Comparison of ENCODE assay signal across 8 mouse cellular contexts in genomic region chr2:167475596-167475995, GRCm38 (mm10). TPM values are rescaled to one million over a fixed set of nuclear protein-coding genes. Genes with fewer than 3 reads are reported as not detected.
A peak's percentile ranks its signal among the peaks of the same experiment; 100 is the strongest.
DNase-seq lines count a peak whose midpoint lies in the region; ATAC-seq and TF ChIP-seq lines count a peak whose summit lies in the region.

No protein-coding gene starts in this region.

- H3K4me2 ChIP-seq in heart, embryonic 12.5 days = 0 out of 2 replicates have a peak overlapping the region, but pooled peaks have one; percentile 11
- H3K4me2 ChIP-seq in liver, embryonic 11.5 days = no peak overlapping the region
- H3K4me2 ChIP-seq in forebrain, postnatal 0 days (ENCODE audit: low read depth) = no peak overlapping the region
- no peak overlapping the region for H3K4me2 ChIP-seq in neural tube, embryonic 13.5 days

- H3K4me3 ChIP-seq in heart, embryonic 12.5 days = no peak overlapping the region
- no peak overlapping the region for H3K4me3 ChIP-seq in liver, embryonic 11.5 days (ENCODE audit: low read depth, low read length)
- H3K4me3 ChIP-seq in forebrain, postnatal 0 days (ENCODE audit: low read depth, low read length) = no peak overlapping the region
- no peak overlapping the region for H3K4me3 ChIP-seq in neural tube, embryonic 13.5 days

- no peak for ATAC-seq in heart, embryonic 12.5 days (ENCODE audit: insufficient number of reproducible peaks, low FRiP score)
- 0 out of 2 replicates have a peak, but pooled peaks have one; percentile 1 for ATAC-seq in liver, embryonic 11.5 days (replicated peaks; ENCODE audit: low FRiP score)
- ATAC-seq in forebrain, postnatal 0 days = no peak
- no peak; the same call in 1 of the 2 replicates for ATAC-seq in neural tube, embryonic 13.5 days (ENCODE audit: low read depth)

- peaks cover 22% of the 10 kb centered on the region for H3K4me1 ChIP-seq in heart, embryonic 12.5 days (replicated peaks)
- 0 out of 2 replicates have a peak, but pooled peaks cover 4% of the 10 kb centered on the region for H3K4me1 ChIP-seq in liver, embryonic 11.5 days (replicated peaks; ENCODE audit: control insufficient read depth, insufficient read depth, low read length)
- H3K4me1 ChIP-seq in forebrain, postnatal 0 days (ENCODE audit: insufficient read depth) = peaks cover 13% of the 10 kb centered on the region; the same call in 1 of the 2 replicates
- peaks cover 23% of the 10 kb centered on the region for H3K4me1 ChIP-seq in neural tube, embryonic 13.5 days (replicated peaks)

- TF ChIP-seq CTCF in forebrain, postnatal 0 days (IDR thresholded peaks at IDR 0.05; ENCODE audit: low read depth) = no peak

- H3K36me3 ChIP-seq in heart, embryonic 12.5 days = peaks cover 46% of the 10 kb centered on the region
- peaks cover 29% of the 10 kb centered on the region for H3K36me3 ChIP-seq in liver, embryonic 11.5 days (ENCODE audit: control insufficient read depth, insufficient read depth, low read length)
- H3K36me3 ChIP-seq in forebrain, postnatal 0 days (ENCODE audit: insufficient read depth) = peaks cover 36% of the 10 kb centered on the region
- peaks cover 56% of the 10 kb centered on the region for H3K36me3 ChIP-seq in neural tube, embryonic 13.5 days

- H3K9ac ChIP-seq in heart, embryonic 12.5 days = peak overlapping the region; percentile 37; the same call in 1 of the 2 replicates
- H3K9ac ChIP-seq in liver, embryonic 11.5 days (ENCODE audit: low read depth, low read length) = no peak overlapping the region
- no peak overlapping the region for H3K9ac ChIP-seq in forebrain, postnatal 0 days
- peak overlapping the region; percentile 50; the same call in 1 of the 2 replicates for H3K9ac ChIP-seq in neural tube, embryonic 13.5 days

- WGBS in heart, embryonic 12.5 days = 79% methylated on average over 5 of the region's 5 CpGs
- WGBS in liver, embryonic 11.5 days = 82% methylated on average over 5 of the region's 5 CpGs
- 71% methylated on average over 5 of the region's 5 CpGs for WGBS in forebrain, postnatal 0 days
- WGBS in neural tube, embryonic 13.5 days = 81% methylated on average over 5 of the region's 5 CpGs

- H3K27me3 ChIP-seq in heart, embryonic 12.5 days (replicated peaks) = no peaks in the 10 kb centered on the region
- no peaks in the 10 kb centered on the region for H3K27me3 ChIP-seq in liver, embryonic 11.5 days (replicated peaks; ENCODE audit: control insufficient read depth, insufficient read depth, low read length)
- H3K27me3 ChIP-seq in forebrain, postnatal 0 days (ENCODE audit: insufficient read depth, low read length) = no peaks in the 10 kb centered on the region
- no peaks in the 10 kb centered on the region for H3K27me3 ChIP-seq in neural tube, embryonic 13.5 days

- H3K9me3 ChIP-seq in heart, embryonic 12.5 days (replicated peaks) = no peaks in the 10 kb centered on the region
- H3K9me3 ChIP-seq in liver, embryonic 11.5 days (ENCODE audit: control insufficient read depth, low read length) = no peaks in the 10 kb centered on the region
- H3K9me3 ChIP-seq in forebrain, postnatal 0 days (ENCODE audit: low read length) = no peaks in the 10 kb centered on the region
- H3K9me3 ChIP-seq in neural tube, embryonic 13.5 days = no peaks in the 10 kb centered on the region

- no peak for DNase-seq in heart, adult 11 months
- DNase-seq in liver, embryonic 11.5 days (ENCODE audit: low spot score) = no peak
- no peak for DNase-seq in liver
- no peak for DNase-seq in forebrain, postnatal 0 days
- DNase-seq in spleen, adult 12 weeks (ENCODE audit: low spot score) = no peak
- DNase-seq in left cerebral cortex, adult 9 months (ENCODE audit: low spot score in 2 of 2) = no peak

- H3K27ac ChIP-seq in heart, embryonic 12.5 days (ENCODE audit: poor library complexity, severe bottlenecking) = peak overlapping the region; percentile 77
- peak overlapping the region; percentile 40; the same call in 1 of the 2 replicates for H3K27ac ChIP-seq in liver, embryonic 11.5 days (ENCODE audit: low read depth, low read length)
- H3K27ac ChIP-seq in forebrain, postnatal 0 days (ENCODE audit: low read depth, low read length) = peak overlapping the region; percentile 70
- H3K27ac ChIP-seq in neural tube, embryonic 13.5 days (replicated peaks) = peak overlapping the region; percentile 88

RNA-seq across cellular contexts. Expression of gene Rnf114, which starts 16.8 kb away (rescaled TPM):
- polyA plus RNA-seq in heart, embryonic 12.5 days (2016; fragmentation: Nextera tagmentation; extraction: Ambion mirVana) = 61.4 and 62.9 TPM in 2 replicates
- 55.9 and 57.7 TPM in 2 replicates for polyA plus RNA-seq in liver, embryonic 11.5 days (2014; fragmentation: Nextera tagmentation; extraction: Ambion mirVana)
- 66.1 and 79.5 TPM in 2 replicates for total RNA-seq in forebrain, postnatal 0 days (2014; rRNA removed)
- 84.5 and 88.6 TPM in 2 replicates for polyA plus RNA-seq in forebrain, postnatal 0 days (2015; fragmentation: Nextera tagmentation; extraction: Ambion mirVana)
- 128 TPM in 2 replicates for polyA plus RNA-seq in neural tube, embryonic 13.5 days (2015; fragmentation: Nextera tagmentation; extraction: Ambion mirVana)

RNA-seq across cellular contexts. Expression of gene Spata2, which starts 17.1 kb away (rescaled TPM):
- 14.6 and 15.4 TPM in 2 replicates for polyA plus RNA-seq in heart, embryonic 12.5 days (2016; fragmentation: Nextera tagmentation; extraction: Ambion mirVana)
- 16.2 and 17.5 TPM in 2 replicates for polyA plus RNA-seq in liver, embryonic 11.5 days (2014; fragmentation: Nextera tagmentation; extraction: Ambion mirVana)
- 26.9 and 28.9 TPM in 2 replicates for total RNA-seq in forebrain, postnatal 0 days (2014; rRNA removed)
- 31.8 and 36.6 TPM in 2 replicates for polyA plus RNA-seq in forebrain, postnatal 0 days (2015; fragmentation: Nextera tagmentation; extraction: Ambion mirVana)
- 24.1 and 26.9 TPM in 2 replicates for polyA plus RNA-seq in neural tube, embryonic 13.5 days (2015; fragmentation: Nextera tagmentation; extraction: Ambion mirVana)

RNA-seq across cellular contexts. Expression of gene Slc9a8, which starts 54.1 kb away (rescaled TPM):
- 22.6 and 25.6 TPM in 2 replicates for polyA plus RNA-seq in heart, embryonic 12.5 days (2016; fragmentation: Nextera tagmentation; extraction: Ambion mirVana)
- 22.0 and 23.8 TPM in 2 replicates for polyA plus RNA-seq in liver, embryonic 11.5 days (2014; fragmentation: Nextera tagmentation; extraction: Ambion mirVana)
- total RNA-seq in forebrain, postnatal 0 days (2014; rRNA removed) = 23.5 and 38.4 TPM in 2 replicates
- polyA plus RNA-seq in forebrain, postnatal 0 days (2015; fragmentation: Nextera tagmentation; extraction: Ambion mirVana) = 10.9 and 18.0 TPM in 2 replicates
- polyA plus RNA-seq in neural tube, embryonic 13.5 days (2015; fragmentation: Nextera tagmentation; extraction: Ambion mirVana) = 19.5 and 22.1 TPM in 2 replicates

Comparison
In these comparisons a context has a peak if more than half of its experiments do, and no peak if none do; other contexts are left out.
1. H3K9ac ChIP-seq: peak in heart, embryonic 12.5 days (single experiment) and neural tube, embryonic 13.5 days (single experiment); none in liver, embryonic 11.5 days (single experiment) and forebrain, postnatal 0 days (single experiment).
2. Peak in every context shown above with its lines, with median percentiles within 50 percentile points of each other: H3K27ac ChIP-seq.